Mouse (Mus musculus) forebrain, embryonic 12.5 days (tissue): Measurements from ENCODE around the gene Rpl29. TPM values are rescaled to one million over a fixed set of nuclear protein-coding genes. Genes with fewer than 3 reads are reported as not detected.

ENCODE experiments used
- ATAC-seq: fragments of 200-750 bp; cut with Nextera tagmentation; 2 replicates; pipeline ENCODE4 v1.8.0; 2017; ENCODE audit warnings: moderate TSS enrichment; ENCODE audit not compliant: low FRiP score
- H3K27ac ChIP-seq: fragments of 300-500 bp; sonication (generic); 2 replicates; pipeline ENCODE4 v1.5.1; 2016; ENCODE audit warnings: mild to moderate bottlenecking
- H3K27me3 ChIP-seq: fragments of 300-500 bp; sonication (generic); 2 replicates; pipeline ENCODE4 v1.6.1; 2016; ENCODE audit warnings: mild to moderate bottlenecking
- H3K36me3 ChIP-seq: fragments of 300-500 bp; sonication (generic); replicated peaks from 2 replicates; pipeline ENCODE4 v1.6.1; 2016; ENCODE audit warnings: mild to moderate bottlenecking
- H3K4me1 ChIP-seq: fragments of 300-500 bp; sonication (generic); 2 replicates; pipeline ENCODE4 v1.6.1; 2016
- H3K4me2 ChIP-seq: fragments of 300-500 bp; sonication (generic); 2 replicates; pipeline ENCODE4 v1.6.1; 2016; ENCODE audit warnings: mild to moderate bottlenecking, moderate library complexity
- H3K4me3 ChIP-seq: fragments of 300-500 bp; sonication (generic); replicated peaks from 2 replicates; pipeline ENCODE4 v1.5.1; 2016; ENCODE audit warnings: mild to moderate bottlenecking
- H3K9ac ChIP-seq: fragments of 300-500 bp; sonication (generic); 2 replicates; pipeline ENCODE4 v1.6.1; 2016; ENCODE audit warnings: mild to moderate bottlenecking
- H3K9me3 ChIP-seq: fragments of 300-500 bp; sonication (generic); 2 replicates; pipeline ENCODE4 v1.6.1; 2016
- WGBS: fragments of 180-500 bp; shearing (Covaris S2); methylation state at CpG from one replicate; pipeline ENCODE4 v1.1.7; 2016; 5-methylcytosine and 5-hydroxymethylcytosine counted together
- polyA plus RNA-seq: library from polyadenylated mRNA; unstranded; fragments of >200 nt; fragmentation: Nextera tagmentation; extraction: Ambion mirVana; gene quantifications from 2 replicates; pipeline ENCODE4 v1.2.1, GENCODE M21; 2016

The Rpl29 gene
- polyA plus RNA-seq, 1 experiment from 2014 or later: 770 TPM

DNA sequence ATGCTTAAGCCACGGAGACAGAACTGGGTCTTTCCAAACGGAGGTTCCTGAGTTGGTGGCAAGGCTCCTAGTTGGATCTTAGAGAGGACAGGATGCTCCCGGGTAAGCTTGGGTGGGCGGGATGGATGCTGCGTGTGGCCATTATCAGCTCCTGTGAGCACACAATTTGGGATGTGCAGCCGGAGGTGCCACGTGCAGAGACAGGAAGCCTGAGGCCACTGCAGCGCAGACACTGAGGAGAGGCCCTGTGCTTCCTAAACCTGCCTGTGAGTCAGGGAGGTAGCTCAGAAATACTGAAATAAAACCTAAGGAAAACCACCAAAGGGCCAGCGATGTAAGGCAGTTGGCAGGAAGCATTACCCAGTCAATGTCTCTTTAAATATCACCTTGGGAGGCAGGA lies 40.5 kb downstream of the Rpl29 start:
- H3K27ac ChIP-seq: no peak overlapping the region
- no peak overlapping the region for H3K4me3 ChIP-seq
- peaks cover 33% of the 10 kb centered on the region for H3K4me1 ChIP-seq
- H3K9me3 ChIP-seq: no peaks in the 10 kb centered on the region
- peaks cover 16% of the 10 kb centered on the region; the same call in 1 of the 2 replicates for H3K27me3 ChIP-seq
- WGBS: 72% methylated on average over 9 of the region's 9 CpGs
- ATAC-seq: no peak
- no peak overlapping the region for H3K9ac ChIP-seq
- peaks cover 7% of the 10 kb centered on the region for H3K36me3 ChIP-seq
- no peak overlapping the region for H3K4me2 ChIP-seq

GRCm38 (mm10) chr9:106470991-106471750 lies 41.9 kb downstream of the Rpl29 start:
- H3K4me3 ChIP-seq: no peak overlapping the region
- no peaks in the 10 kb centered on the region for H3K36me3 ChIP-seq
- H3K9me3 ChIP-seq: no peaks in the 10 kb centered on the region
- H3K27ac ChIP-seq: no peak overlapping the region
- no peak overlapping the region; the same call in 1 of the 2 replicates for H3K9ac ChIP-seq
- 67% methylated on average over 14 of the region's 14 CpGs for WGBS
- H3K27me3 ChIP-seq: peaks cover 14% of the 10 kb centered on the region; the same call in 1 of the 2 replicates
- no peak for ATAC-seq
- H3K4me2 ChIP-seq: no peak overlapping the region
- H3K4me1 ChIP-seq: peaks cover 27% of the 10 kb centered on the region

GRCm38 (mm10) chr9:106471892-106472291 lies 42.6 kb downstream of the Rpl29 start:
- Histone ChIP-seq H3K27ac (no peak overlapping the region), H3K4me3 (no peak overlapping the region), H3K4me1 (peaks cover 32% of the 10 kb centered on the region), H3K36me3 (no peaks in the 10 kb centered on the region), H3K27me3 (peaks cover 14% of the 10 kb centered on the region; the same call in 1 of the 2 replicates), H3K9ac (no peak overlapping the region; the same call in 1 of the 2 replicates), H3K4me2 (no peak overlapping the region), H3K9me3 (no peaks in the 10 kb centered on the region)
- 22% methylated on average over 5 of the region's 5 CpGs for WGBS
- no peak for ATAC-seq

DNA sequence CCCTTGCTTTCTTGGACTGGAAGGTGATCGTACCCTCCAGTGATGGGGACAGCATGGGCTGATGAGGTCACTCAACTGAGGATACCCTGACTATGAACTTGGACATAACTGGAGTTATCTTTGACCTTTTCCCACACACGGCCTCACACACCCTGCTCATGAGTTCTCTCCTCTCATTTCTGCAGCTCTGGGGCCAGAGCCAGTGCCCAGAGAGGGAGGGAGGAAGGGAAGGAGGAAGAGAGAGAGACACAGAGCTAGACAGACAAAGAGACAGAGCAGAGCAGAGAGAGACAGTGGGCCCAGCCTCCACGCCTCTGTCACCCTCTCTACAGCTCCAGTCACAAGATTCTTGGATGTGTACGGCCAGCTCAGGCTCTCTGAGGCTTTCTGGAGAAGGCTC lies 43.1 kb downstream of the Rpl29 start:
- Histone ChIP-seq H3K36me3 (no peaks in the 10 kb centered on the region), H3K4me2 (no peak overlapping the region), H3K4me1 (peaks cover 32% of the 10 kb centered on the region), H3K9me3 (no peaks in the 10 kb centered on the region), H3K4me3 (no peak overlapping the region), H3K27ac (no peak overlapping the region), H3K9ac (no peak overlapping the region), H3K27me3 (peaks cover 14% of the 10 kb centered on the region; the same call in 1 of the 2 replicates)
- no peak for ATAC-seq
- 73% methylated on average over 4 of the region's 4 CpGs for WGBS

GRCm38 (mm10) chr9:106473081-106473752 lies 44.0 kb downstream of the Rpl29 start:
- H3K4me3 ChIP-seq: no peak overlapping the region
- H3K9me3 ChIP-seq: no peaks in the 10 kb centered on the region
- peaks cover 14% of the 10 kb centered on the region; the same call in 1 of the 2 replicates for H3K27me3 ChIP-seq
- no peaks in the 10 kb centered on the region for H3K36me3 ChIP-seq
- no peak for ATAC-seq
- no peak overlapping the region for H3K4me2 ChIP-seq
- H3K9ac ChIP-seq: no peak overlapping the region
- H3K4me1 ChIP-seq: peaks cover 40% of the 10 kb centered on the region
- no peak overlapping the region for H3K27ac ChIP-seq
- WGBS: 88% methylated on average over 16 of the region's 16 CpGs

- no peak overlapping the region for H3K4me3 ChIP-seq
- H3K27ac ChIP-seq: no peak overlapping the region
- WGBS: 74% methylated on average over 5 of the region's 5 CpGs
- no peak for ATAC-seq
- H3K4me1 ChIP-seq: peaks cover 42% of the 10 kb centered on the region
- H3K27me3 ChIP-seq: peaks cover 14% of the 10 kb centered on the region; the same call in 1 of the 2 replicates
- no peaks in the 10 kb centered on the region for H3K9me3 ChIP-seq
- no peak overlapping the region for H3K9ac ChIP-seq
- H3K4me2 ChIP-seq: no peak overlapping the region
- H3K36me3 ChIP-seq: no peaks in the 10 kb centered on the region
These were observed 44.5 kb downstream of the Rpl29 start for GRCm38 (mm10) chr9:106473753-106474105.

GRCm38 (mm10) chr9:106474456-106474855 lies 45.2 kb downstream of the Rpl29 start:
- H3K4me2 ChIP-seq: peak overlapping the region; percentile 8; the same call in 1 of the 2 replicates
- H3K4me1 ChIP-seq: peaks cover 42% of the 10 kb centered on the region
- H3K27ac ChIP-seq: no peak overlapping the region
- WGBS: 1% methylated on average over 6 of the region's 6 CpGs
- H3K27me3 ChIP-seq: peaks cover 14% of the 10 kb centered on the region; the same call in 1 of the 2 replicates
- H3K36me3 ChIP-seq: no peaks in the 10 kb centered on the region
- peak; percentile 15; the same call in 1 of the 2 replicates for ATAC-seq
- H3K4me3 ChIP-seq: no peak overlapping the region; the same call in 1 of the 2 replicates
- H3K9me3 ChIP-seq: no peaks in the 10 kb centered on the region
- peak overlapping the region; percentile 45; the same call in 1 of the 2 replicates for H3K9ac ChIP-seq

- 70% methylated on average over 7 of the region's 7 CpGs for WGBS
- no peak for ATAC-seq
- Histone ChIP-seq H3K27me3 (peaks cover 14% of the 10 kb centered on the region; the same call in 1 of the 2 replicates), H3K27ac (no peak overlapping the region), H3K9ac (peak overlapping the region; percentile 45; the same call in 1 of the 2 replicates), H3K4me3 (no peak overlapping the region; the same call in 1 of the 2 replicates), H3K4me1 (peaks cover 42% of the 10 kb centered on the region), H3K4me2 (no peak overlapping the region), H3K36me3 (peaks cover 3% of the 10 kb centered on the region; the same call in 1 of the 2 replicates), H3K9me3 (no peaks in the 10 kb centered on the region)
These were observed 45.8 kb downstream of the Rpl29 start for GRCm38 (mm10) chr9:106475046-106475445.

- no peak for ATAC-seq
- Histone ChIP-seq H3K9ac (peak within 1 kb of the TSS; percentile 45; the same call in 1 of the 2 replicates), H3K4me2 (peak within 1 kb of the TSS; percentile 31), H3K9me3 (no peaks in the 10 kb centered on the region), H3K27me3 (peaks cover 14% of the 10 kb centered on the region; the same call in 1 of the 2 replicates), H3K4me1 (peaks cover 42% of the 10 kb centered on the region), H3K36me3 (peaks cover 7% of the 10 kb centered on the region), H3K27ac (no peak within 1 kb of the TSS), H3K4me3 (peak within 1 kb of the TSS; percentile 73; the same call in 1 of the 2 replicates)
- WGBS: 88% methylated on average over 10 of the region's 10 CpGs
These were observed 46.4 kb downstream of the Rpl29 start, which contains the start of gene Rrp9 for GRCm38 (mm10) chr9:106475663-106476001. Gene Rrp9 (plus strand): TSS chr9:106475963.

GRCm38 (mm10) chr9:106476002-106476923 lies 47.0 kb downstream of the Rpl29 start:
- WGBS: 41% methylated on average over 16 of the region's 16 CpGs
- peak; percentile 61 for ATAC-seq
- Histone ChIP-seq H3K36me3 (peaks cover 13% of the 10 kb centered on the region), H3K9me3 (no peaks in the 10 kb centered on the region), H3K4me2 (peak overlapping the region; percentile 31), H3K27me3 (peaks cover 14% of the 10 kb centered on the region; the same call in 1 of the 2 replicates), H3K27ac (no peak overlapping the region), H3K9ac (0 out of 2 replicates have a peak overlapping the region, but pooled peaks have one; percentile 13), H3K4me3 (0 out of 2 replicates have a peak overlapping the region, but pooled peaks have one; percentile 73), H3K4me1 (peaks cover 42% of the 10 kb centered on the region)

DNA sequence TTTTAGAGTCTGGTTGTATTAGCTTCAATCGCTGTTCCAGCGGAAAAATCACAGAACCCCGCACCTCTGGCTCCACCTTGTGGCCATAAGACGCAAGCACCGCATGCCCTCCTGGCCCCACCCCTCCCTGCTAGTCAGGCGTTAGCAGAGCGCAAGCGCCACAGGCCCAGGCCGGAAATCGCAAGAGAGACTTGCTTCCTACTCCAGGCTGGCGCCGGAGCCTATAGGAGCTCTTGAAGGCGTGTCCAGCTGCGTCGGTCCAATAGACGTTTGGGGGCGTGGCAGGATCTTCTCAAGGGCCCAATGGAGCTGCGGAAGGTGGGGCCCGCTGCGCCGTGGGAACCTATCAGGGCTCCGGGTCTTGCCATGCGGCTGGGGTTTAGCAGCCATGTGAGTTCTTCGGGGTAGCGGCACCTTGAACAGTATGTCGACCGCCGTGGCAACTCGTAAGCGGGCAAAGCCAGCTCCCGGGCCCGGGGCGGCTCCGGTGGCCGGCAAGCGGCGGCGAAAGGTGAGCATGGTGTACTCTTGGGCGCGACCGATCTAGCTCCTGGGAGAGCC lies 47.8 kb downstream of the Rpl29 start, which contains the start of gene Parp3:
Parp3 (minus strand) TSS at position 26 of the 561 bp plus-strand sequence.
- H3K27ac ChIP-seq: no peak within 1 kb of the TSS
- peaks cover 21% of the 10 kb centered on the region for H3K36me3 ChIP-seq
- under 1% methylated on average over 41 of the region's 41 CpGs for WGBS
- peak; percentile 98 for ATAC-seq
- peaks cover 37% of the 10 kb centered on the region for H3K4me1 ChIP-seq
- H3K9ac ChIP-seq: peak within 1 kb of the TSS; percentile 66
- peak within 1 kb of the TSS; percentile 73 for H3K4me3 ChIP-seq
- H3K4me2 ChIP-seq: peak within 1 kb of the TSS; percentile 98
- H3K9me3 ChIP-seq: no peaks in the 10 kb centered on the region
- peaks cover 10% of the 10 kb centered on the region; the same call in 1 of the 2 replicates for H3K27me3 ChIP-seq
